Mouse (Mus musculus) CD4-positive helper T cell, adult 2 months (primary cell): ENCODE data around the gene Cbarp.

ENCODE experiments used
- DNase-seq: peaks from one replicate; pipeline ENCODE4 v3.0.0-alpha.2; 2012; ENCODE audit warnings: low read depth, missing footprints, low spot score

Cbarp gene

DNA sequence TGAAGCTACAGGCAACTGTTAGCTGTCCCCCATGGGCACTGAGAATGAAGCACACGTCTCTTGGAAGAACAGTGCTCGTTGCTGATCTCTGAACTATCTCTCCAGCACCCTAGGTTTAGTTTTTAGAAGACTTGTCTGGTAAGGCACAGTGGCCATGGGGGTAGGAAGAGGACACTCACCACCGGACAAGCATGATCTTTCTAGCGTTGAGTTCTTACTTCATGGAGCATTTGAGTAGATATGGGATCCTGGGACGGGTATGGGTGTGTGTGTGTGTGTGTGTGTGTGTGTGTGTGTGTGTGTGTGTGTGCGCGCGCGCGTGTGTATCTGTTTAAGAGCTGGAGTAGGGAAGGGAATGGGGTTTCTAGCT is at the start of gene Cbarp:
Cbarp (minus strand) TSS at position 170 of the 370 bp plus-strand sequence.
- DNase-seq = no peak

GRCm38 (mm10) chr10:80189999-80190398 is 49.4 kb upstream of the Cbarp start:
- no peak for DNase-seq

- no peak for DNase-seq
These were observed 47.9 kb upstream of the Cbarp start for GRCm38 (mm10) chr10:80188453-80189024.

DNA sequence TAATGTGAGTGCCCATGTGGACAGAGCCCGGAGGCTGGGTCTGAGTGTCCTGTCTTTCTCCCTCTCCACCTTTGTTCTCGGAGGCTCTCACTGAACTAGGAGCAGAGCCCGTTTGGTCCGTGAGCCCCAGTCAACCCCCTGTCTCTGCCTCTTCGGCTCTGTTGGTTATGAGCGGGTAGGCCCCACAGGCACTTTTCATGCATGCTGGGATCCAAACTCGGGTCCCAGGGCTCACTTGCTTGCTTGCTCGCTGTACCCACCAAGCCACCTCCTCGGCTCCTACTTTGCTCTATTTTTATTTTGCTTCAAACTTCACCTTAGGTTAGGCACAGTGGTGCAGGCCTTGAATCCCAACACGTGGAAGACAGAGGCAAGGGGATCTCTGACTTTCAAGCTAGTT is 47.1 kb upstream of the Cbarp start:
- DNase-seq = no peak

DNA sequence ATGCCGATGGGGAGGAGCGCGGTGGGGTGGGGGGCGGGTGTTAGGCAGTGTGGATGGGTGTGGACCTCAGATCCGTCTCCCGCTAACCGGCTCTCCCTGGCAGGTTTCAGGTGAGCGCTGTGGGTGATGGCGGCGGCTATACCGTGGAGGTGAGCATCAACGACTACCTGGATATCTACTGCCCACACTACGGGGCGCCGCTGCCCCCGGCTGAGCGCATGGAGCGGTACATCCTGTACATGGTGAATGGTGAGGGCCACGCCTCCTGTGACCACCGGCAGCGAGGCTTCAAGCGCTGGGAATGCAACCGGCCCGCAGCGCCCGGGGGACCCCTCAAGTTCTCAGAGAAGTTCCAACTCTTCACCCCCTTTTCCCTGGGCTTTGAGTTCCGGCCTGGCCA is 46.0 kb upstream of the Cbarp start:
- no peak for DNase-seq

DNA sequence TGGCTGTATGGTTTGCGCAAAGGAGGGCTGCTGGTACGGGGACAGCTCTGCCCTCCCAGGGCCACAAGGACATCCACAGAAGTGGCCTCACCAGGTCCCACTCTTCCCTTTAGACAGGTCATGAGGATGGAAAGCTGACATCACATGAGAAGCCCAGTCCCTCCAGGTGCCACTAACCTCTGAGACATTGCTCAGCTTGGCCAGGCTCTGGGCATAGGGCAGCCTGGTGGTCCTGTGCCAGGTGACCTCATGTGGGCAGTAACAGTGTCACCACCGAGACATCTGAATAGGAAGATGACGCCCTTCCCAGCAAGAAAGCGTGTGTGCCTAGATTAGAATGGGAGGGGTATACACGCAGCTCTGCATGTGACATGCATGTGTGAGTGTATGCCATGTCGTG is 41.9 kb upstream of the Cbarp start:
- DNase-seq = no peak

DNA sequence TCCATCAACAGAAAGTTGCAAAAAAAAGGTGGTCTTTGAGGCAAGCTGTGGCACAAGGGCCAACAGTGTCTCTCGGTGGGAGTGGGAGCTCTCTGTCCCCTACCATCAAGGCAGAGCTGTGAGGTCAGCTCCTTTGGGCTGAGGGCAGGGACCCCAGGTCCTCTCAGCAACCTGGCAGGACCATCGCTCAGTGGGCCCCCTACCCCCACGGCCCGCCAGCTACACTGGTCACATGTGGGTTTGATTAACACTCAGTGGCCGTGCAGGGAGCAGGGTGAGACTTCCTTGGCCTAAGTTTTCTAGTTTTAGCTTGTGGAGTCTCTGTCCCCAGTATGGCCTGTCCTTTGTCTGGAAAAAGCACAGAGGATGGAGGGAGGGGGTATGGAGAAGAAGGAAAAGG is 40.2 kb upstream of the Cbarp start:
- no peak for DNase-seq

GRCm38 (mm10) chr10:80180288-80180687 is 39.7 kb upstream of the Cbarp start:
- DNase-seq = no peak

GRCm38 (mm10) chr10:80179068-80180051 is 38.7 kb upstream of the Cbarp start, which contains the start of gene Efna2:
TSS of gene Efna2 (plus strand) at chr10:80179482.
- peak; percentile 51 for DNase-seq

- DNase-seq = no peak
These were observed 37.0 kb upstream of the Cbarp start for GRCm38 (mm10) chr10:80177441-80178279.

DNA sequence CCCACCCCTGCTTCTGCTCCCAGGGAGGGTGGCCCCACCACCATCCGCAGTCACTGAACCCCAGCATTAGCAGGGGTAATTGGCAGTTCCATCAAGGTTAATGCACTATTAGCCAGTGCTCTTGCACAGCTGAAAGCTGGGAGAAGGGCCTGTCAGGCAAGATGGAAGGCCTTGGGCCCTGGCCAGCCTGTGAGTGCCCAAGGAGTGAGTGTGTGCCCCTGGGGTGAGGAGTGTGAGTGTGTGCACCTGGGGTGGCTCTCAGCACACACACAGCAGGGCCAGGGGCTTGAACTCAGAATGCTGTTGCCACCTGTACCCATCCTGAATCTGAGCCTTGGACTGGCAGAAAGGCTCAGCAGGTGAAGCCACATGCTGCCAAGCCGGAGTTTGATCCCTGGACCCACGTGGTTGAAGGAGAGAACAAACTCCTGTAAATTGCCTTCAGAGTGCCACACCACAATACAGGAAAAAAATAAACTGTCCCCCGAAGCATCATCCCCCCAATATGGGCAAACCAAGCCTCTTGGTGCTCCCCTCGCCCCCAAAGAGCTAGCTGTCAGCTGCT is 35.7 kb upstream of the Cbarp start:
- DNase-seq = no peak

DNA sequence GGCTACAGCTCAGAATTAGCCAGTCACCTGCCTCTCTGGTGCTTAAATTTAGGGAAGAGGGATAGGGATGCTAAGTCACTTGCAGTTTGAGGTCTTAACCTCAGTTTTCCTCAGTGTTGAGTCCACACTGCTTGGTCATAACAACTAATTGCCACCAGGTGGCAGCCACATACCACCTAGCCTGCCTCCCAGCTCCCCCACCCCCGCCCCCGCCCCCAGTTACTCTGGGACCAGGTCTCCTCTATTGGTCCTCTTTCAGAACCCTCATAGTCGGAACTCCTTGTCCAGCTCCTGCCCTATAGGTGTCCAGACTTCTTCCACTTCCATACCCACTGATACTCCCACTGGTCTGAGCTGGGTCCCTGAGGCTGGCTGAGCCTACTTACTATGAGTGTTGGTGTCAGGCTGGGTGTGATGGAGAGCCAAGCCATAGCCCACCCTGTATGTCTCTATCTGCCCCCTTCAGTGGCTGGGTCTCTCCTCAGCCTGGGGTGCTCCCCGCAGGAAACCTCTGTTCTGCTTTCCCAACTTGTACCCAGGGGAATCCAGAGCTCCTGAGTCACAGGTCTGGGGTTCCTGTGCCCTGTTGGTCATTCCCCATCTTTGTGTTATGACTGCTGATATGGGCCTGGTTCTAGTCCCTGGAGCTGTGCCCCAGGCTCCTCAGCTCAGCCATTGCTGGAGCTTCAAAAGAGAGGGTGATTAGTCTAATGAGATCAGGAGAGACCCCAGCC is 35.1 kb upstream of the Cbarp start:
- peak; percentile 58 for DNase-seq

DNA sequence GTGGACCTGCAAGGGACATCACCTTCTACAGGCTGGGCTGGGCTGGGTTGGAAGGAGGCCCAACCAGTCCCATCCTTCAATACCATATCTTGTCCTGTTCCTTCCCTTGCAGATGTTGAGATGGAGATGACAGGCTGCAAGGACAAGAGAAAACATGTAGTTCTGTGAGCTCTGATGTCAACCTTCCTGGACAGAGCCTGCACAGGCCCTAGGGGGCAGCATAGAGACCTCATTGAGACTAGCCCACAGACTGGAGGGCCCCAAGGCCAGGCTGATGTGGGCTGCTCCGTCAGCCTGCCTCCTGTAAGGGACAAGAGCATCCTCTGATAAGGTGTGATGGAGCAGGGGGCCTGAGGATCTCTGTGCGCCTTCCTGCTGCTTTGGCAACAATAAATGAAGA is 34.1 kb upstream of the Cbarp start:
- peak; percentile 69 for DNase-seq

- no peak for DNase-seq
These were observed 33.5 kb upstream of the Cbarp start for GRCm38 (mm10) chr10:80173955-80174640.

DNA sequence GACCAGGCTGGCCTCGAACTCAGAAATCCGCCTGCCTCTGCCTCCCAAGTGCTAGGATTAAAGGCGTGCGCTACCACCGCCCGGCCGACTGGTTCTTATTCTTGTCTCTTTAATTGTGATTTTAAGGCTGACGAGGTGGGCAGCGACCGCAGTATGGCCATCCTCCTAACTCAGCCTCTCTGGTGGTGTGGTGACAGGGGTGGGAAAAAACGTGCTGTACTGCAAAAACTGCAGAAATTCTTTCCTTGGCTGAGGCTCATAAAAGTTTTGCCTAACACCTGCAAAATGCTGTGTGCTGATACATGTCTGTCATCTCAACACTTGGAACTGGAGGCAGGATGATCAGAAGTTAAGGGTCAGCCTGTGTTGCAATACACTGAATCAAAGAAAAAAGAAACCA is 32.7 kb upstream of the Cbarp start:
- no peak for DNase-seq

DNA sequence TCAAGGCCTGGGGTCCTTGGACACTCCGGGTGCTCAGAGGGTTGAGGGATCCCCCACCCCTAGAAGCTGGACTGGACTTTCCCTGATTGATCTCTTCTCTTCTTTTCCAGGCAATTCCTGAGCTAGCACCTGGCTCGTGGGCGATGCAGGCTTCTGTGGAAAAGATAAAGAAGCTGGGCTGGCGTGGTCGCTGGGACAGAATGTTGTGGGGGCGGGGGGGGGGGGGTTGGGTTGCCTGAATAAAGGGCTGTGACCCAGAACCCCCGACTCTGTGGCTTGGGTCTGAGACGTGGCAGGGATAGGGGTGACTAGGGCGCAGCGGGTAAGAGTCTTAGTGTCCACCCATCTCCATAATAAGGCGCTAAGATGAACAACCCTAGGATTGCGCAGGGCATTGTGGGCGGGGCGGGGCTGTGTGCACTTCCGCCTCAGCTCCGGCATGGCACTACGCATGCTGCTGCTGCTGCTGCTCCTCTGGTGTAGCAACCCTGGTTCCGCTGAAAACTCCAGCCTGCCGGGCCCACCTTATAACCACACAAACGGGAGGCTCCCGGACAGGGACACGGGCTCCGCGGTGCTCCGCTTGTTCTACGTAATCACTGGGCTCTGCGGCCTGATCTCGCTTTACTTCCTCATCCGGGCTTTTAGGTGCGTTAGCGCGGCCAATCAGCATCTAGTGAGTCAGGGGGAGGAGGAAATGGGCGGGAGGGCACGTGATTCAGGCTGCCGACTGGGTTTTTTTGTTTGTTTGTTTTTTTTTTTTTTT is 32.1 kb upstream of the Cbarp start, which contains the start of gene 1600002K03Rik:
1600002K03Rik (plus strand) TSS at position 418 of the 766 bp plus-strand sequence.
- DNase-seq = peak; percentile 96

DNA sequence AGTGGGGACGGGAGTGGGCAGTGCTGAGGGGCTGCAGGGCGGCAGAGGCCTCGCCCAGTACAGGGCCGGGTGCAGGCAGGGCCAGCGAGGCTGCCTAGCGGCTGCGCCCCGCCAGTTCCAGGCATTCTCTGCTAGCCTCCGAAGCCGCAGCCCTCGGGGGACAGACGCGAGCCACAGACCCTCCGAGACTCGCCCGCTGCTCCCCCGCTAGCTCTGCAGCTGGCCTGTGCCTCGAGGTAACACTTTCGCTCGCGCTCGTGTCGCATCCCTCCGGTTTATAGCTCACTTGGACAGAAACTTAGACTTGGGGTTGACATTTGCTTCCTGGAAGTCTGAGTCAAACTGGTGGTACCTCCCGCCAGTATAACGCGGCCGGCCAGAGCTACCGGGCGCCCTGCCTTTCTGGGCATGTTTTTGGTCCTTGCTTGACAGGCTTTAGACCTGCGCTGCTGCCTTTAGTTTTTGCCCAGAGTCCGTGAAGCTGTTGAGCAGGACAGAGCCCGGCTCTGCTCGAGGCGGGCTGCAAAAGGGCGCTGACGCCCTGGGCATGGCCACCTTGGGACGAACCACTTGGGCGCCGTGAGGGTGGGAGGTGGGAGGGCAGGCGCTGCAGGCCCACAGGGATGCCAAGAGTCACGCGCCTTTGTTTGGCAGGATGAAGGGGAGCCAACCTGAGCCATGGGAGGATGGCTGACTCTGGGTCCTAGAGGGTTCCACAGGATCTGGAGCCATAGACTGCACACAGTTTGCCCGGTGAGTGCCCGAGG is 31.3 kb upstream of the Cbarp start:
- DNase-seq = peak; percentile 35

GRCm38 (mm10) chr10:80171252-80171651 is 30.6 kb upstream of the Cbarp start:
- DNase-seq = no peak

DNA sequence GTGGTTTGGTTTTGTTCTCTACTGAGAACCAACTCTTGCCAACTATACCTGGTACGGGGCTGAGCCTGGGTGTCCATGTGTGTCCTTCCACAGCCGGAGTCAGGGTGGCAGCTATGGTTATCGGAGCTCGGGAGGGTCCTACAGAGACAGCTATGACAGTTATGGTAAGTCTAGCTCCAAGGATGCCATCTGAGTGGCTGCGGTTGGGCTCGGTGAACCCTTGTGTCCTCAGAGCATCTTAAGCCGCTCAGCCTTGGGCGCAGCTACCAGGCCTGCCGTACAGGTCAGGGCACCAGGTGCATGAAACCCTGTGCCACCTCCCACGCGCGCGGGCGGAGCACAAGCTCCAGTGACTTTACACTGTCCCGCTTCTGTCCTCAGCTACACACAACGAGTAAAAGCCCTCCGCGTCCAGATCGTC is 30.0 kb upstream of the Cbarp start:
- peak; percentile 17 for DNase-seq
